Mouse (Mus musculus) kidney, adult 11 months (tissue): ENCODE data around the gene Zfp526.

Experiments used
- DNase-seq: peaks from one replicate; pipeline ENCODE4 v3.0.0; 2022

Gene Zfp526

DNA sequence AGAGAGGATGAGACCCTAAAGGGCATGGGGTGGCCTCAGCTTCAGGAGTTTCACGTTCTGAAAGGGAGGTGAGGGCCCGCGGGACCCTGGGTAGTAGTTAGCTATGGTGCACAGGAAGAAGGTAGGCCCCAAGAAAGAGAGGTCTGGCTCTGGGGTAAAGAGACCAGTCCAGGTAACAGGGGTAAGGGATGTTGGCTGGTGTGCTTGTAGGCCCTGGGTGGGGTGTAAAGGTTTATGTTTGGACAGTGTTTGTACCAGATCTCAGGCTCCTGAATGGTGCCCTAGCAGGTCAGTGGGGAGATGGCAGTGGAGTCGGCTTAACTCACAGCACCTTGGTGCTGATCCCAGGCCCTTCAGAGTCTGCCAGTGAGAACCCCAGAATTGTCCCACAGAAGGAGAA is 47.8 kb downstream of the Zfp526 start:
- DNase-seq: no peak

DNA sequence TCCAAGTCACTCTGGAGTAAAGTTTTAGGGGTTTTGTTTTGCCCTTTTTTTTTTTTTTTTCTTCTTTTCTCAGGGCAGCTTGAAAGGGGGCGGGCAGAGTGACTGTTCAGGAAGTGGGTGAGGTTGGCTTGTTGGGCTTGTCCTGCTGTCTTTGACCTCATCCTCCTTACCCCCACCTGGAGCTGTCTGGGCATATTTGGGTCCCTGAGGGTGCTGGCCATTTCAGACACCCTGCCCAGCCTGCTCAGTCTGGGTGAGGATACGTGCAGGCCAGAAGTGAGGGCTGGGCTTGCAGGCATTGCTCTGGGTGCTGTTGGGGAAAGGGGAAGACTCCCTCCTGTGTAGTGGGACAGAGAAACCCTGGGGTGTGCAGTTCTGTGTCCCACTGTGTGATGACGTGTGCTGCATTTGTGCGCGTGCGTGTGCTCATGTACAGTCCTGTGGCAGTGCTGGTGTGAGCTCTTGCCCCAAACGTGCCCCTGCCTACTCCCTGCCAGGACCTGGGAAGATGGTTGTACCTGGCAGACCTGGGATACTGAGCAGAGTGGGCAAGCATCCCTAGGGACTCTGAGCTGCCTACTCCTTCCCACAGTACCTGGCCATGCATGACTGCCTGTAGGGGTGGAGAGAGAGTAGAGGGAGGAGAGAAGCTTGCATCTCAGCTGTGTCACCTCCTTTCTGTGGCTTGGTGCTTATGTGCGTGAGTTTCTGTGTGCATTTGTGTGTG is 48.5 kb downstream of the Zfp526 start:
- no peak for DNase-seq

GRCm38 (mm10) chr7:25270652-25271633 is 49.7 kb downstream of the Zfp526 start:
- peak; percentile 15 for DNase-seq

DNA sequence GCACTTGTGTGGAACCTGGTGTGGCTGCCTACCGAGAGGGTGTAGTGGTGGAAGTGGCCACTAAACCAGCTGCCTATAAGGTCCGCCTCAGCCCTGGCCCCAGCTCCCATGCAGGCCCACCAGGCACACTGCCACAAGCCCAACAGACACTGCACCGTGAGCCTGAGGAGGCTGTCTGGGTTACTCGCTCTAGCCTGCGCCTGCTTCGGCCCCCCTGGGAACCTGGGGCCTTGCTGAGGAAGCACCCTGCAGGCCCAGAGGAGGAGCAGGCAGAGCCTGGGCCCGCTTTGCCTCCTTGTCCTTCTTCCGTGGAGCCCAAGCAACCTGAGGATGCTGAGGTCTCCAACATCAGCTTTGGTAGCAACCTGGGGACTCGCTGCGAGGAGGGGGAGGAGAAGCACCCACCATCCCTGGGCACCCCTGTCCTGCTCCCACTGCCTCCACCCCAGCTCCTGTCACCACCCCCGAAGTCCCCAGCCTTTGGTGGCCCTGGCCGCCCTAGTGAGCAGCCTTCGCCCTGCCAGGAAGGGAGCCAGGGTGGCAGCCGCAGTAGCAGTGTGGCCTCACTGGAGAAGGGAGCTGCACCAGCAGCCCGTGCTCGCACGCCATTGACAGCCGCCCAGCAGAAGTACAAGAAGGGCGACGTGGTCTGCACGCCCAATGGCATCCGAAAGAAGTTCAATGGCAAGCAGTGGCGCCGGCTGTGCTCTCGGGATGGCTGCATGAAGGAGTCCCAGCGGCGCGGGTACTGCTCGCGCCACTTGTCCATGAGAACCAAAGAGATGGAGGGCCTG is 50.6 kb downstream of the Zfp526 start:
- no peak for DNase-seq

DNA sequence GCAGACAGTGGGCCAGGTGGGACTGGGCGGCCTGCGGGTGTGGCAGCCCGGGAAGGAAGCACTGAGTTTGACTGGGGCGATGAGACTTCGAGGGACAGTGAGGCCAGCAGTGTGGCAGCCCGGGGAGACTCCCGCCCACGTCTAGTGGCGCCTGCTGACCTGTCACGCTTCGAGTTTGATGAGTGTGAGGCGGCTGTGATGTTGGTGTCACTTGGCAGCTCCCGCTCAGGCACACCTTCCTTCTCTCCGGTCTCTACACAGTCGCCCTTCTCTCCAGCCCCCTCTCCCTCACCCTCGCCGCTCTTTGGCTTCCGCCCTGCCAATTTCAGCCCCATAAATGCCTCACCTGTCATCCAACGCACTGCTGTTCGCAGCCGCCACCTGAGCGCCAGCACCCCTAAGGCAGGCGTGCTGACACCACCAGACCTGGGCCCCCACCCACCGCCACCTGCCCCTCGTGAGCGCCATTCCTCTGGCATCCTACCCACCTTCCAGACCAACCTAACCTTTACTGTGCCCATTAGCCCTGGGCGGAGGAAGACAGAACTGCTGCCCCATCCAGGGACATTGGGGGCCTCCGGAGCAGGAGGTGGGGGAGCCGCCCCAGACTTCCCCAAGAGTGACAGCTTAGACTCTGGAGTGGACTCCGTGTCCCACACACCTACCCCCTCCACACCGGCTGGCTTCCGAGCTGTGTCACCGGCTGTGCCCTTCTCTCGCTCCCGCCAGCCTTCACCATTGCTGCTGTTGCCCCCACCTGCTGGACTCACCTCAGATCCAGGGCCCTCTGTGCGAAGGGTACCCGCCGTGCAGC is 51.4 kb downstream of the Zfp526 start:
- no peak for DNase-seq

GRCm38 (mm10) chr7:25273259-25274241 is 52.3 kb downstream of the Zfp526 start:
- DNase-seq: no peak

GRCm38 (mm10) chr7:25274571-25274970 is 53.3 kb downstream of the Zfp526 start:
- no peak for DNase-seq

DNA sequence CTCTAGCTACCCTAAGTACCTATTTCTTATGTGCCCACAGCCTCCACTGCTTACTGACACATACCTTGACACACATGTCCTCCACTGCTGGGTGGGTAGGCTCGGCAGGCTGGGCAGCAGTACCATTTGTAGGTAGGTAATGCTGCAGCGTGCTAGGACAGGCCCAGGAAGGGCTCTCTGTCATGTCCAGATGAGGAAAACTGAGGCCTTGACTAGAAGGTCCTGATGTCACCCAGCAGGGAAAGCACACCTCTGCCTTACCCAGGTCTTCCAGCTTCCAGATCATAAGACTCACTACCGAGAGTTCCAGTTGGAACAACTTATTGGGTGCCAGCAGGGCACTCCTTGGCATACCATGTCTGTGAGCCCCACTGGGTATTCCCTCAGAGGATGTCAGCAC is 53.8 kb downstream of the Zfp526 start:
- no peak for DNase-seq

DNA sequence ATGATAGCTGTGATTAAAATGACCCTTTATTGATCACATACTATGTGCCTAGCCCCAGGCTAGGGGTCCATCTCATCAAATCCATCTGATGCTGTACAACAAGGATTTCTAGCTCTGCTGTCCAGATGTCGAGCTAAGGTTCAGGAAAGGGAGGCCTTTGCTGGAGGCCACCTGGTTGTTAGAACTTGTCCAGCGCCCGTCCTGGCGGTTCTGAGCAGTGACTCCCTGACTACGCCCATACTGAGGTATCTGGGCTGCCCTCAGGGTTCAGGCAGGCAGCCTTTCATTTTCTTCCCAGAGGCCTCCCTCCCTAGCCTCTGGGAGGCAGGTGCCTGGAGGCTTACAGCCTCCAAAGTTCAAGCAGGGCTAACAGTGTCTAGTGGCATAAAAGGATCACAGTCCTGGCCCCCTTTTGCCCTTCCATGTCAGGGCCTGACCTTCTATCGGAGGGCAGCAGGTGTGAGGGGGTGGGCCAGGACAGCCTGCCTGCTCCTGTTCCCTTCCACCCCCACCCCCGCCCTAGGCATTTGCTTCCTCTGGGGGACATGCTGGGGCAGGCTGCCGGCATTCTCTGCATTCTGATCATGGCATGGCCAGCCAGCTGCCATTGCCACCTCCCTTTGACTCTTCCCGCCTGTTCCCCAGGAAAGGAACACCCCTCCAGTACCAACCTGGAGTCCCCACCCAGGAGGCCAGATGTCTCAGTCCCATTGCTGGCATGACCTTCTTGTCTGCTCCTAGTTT is 54.5 kb downstream of the Zfp526 start:
- DNase-seq: no peak
